Mouse (Mus musculus): ENCODE measurements around the gene P2rx7. TPM values are rescaled to one million over a fixed set of nuclear protein-coding genes. Genes with fewer than 3 reads are reported as not detected.
"Not testable (repeated sequence)": the region's sequence is repeated elsewhere in the genome, so short reads cannot be mapped to it uniquely, and the experiment has no call there.

Gene P2rx7
- polyA plus RNA-seq, 1 experiment from 2014 or later = 3.2 TPM

- Histone ChIP-seq H3K4me1 (ENCODE audit: control insufficient read depth, insufficient read depth, low read length) (no peaks in the 10 kb centered on the region), H3K36me3 (ENCODE audit: control insufficient read depth, insufficient read depth, low read length) (no peaks in the 10 kb centered on the region), H3K9ac (replicated peaks; ENCODE audit: low read length) (no peak overlapping the region), H3K9me3 (ENCODE audit: control insufficient read depth, low read length) (no peaks in the 10 kb centered on the region), H3K27me3 (ENCODE audit: control insufficient read depth, insufficient read depth, low read length) (no peaks in the 10 kb centered on the region), H3K4me2 (ENCODE audit: low read length) (no peak overlapping the region), H3K27ac (replicated peaks; ENCODE audit: low read depth, low read length) (no peak overlapping the region), H3K4me3 (replicated peaks; ENCODE audit: low read depth, low read length) (no peak overlapping the region)
- ATAC-seq (ENCODE audit: low FRiP score, low TSS enrichment) (no peak), DNase-seq (no peak)
- WGBS = 82% methylated on average over 15 of the region's 15 CpGs
Observed at GRCm38 (mm10) chr5:122668981-122669897, 25.5 kb downstream of the P2rx7 start.

- WGBS = 82% methylated on average over 7 of the region's 7 CpGs
Observed at GRCm38 (mm10) chr5:122671641-122672040, 27.9 kb downstream of the P2rx7 start.

GRCm38 (mm10) chr5:122672298-122672697 is 28.6 kb downstream of the P2rx7 start:
- Histone ChIP-seq H3K27me3 (ENCODE audit: control insufficient read depth, insufficient read depth, low read length) (no peaks in the 10 kb centered on the region), H3K4me3 (replicated peaks; ENCODE audit: low read depth, low read length) (no peak overlapping the region), H3K9me3 (ENCODE audit: control insufficient read depth, low read length) (no peaks in the 10 kb centered on the region), H3K4me2 (ENCODE audit: low read length) (no peak overlapping the region), H3K9ac (replicated peaks; ENCODE audit: low read length) (no peak overlapping the region), H3K36me3 (ENCODE audit: control insufficient read depth, insufficient read depth, low read length) (no peaks in the 10 kb centered on the region), H3K27ac (replicated peaks; ENCODE audit: low read depth, low read length) (no peak overlapping the region), H3K4me1 (ENCODE audit: control insufficient read depth, insufficient read depth, low read length) (no peaks in the 10 kb centered on the region)
- DNase-seq = no peak
- no peak for ATAC-seq (ENCODE audit: low FRiP score, low TSS enrichment)
- 86% methylated on average over 5 of the region's 5 CpGs for WGBS

More at GRCm38 (mm10) chr5:122671641-122672040, 27.9 kb downstream of the P2rx7 start:
- H3K4me1 ChIP-seq (ENCODE audit: control insufficient read depth, insufficient read depth, low read length); H3K27ac ChIP-seq (replicated peaks; ENCODE audit: low read depth, low read length); H3K36me3 ChIP-seq (ENCODE audit: control insufficient read depth, insufficient read depth, low read length); DNase-seq; H3K27me3 ChIP-seq (ENCODE audit: control insufficient read depth, insufficient read depth, low read length); ATAC-seq (ENCODE audit: low FRiP score, low TSS enrichment); H3K4me2 ChIP-seq (ENCODE audit: low read length); H3K9ac ChIP-seq (replicated peaks; ENCODE audit: low read length); H3K9me3 ChIP-seq (ENCODE audit: control insufficient read depth, low read length); H3K4me3 ChIP-seq (replicated peaks; ENCODE audit: low read depth, low read length): not testable (repeated sequence)

GRCm38 (mm10) chr5:122676002-122676401 is 32.3 kb downstream of the P2rx7 start:
- Histone ChIP-seq H3K27me3 (ENCODE audit: control insufficient read depth, insufficient read depth, low read length) (no peaks in the 10 kb centered on the region), H3K4me2 (ENCODE audit: low read length) (no peak overlapping the region), H3K9ac (replicated peaks; ENCODE audit: low read length) (no peak overlapping the region), H3K36me3 (ENCODE audit: control insufficient read depth, insufficient read depth, low read length) (no peaks in the 10 kb centered on the region), H3K4me3 (replicated peaks; ENCODE audit: low read depth, low read length) (no peak overlapping the region), H3K4me1 (ENCODE audit: control insufficient read depth, insufficient read depth, low read length) (no peaks in the 10 kb centered on the region), H3K27ac (replicated peaks; ENCODE audit: low read depth, low read length) (no peak overlapping the region), H3K9me3 (ENCODE audit: control insufficient read depth, low read length) (no peaks in the 10 kb centered on the region)
- WGBS = 87% methylated on average over 8 of the region's 8 CpGs
- ATAC-seq (ENCODE audit: low FRiP score, low TSS enrichment) (no peak), DNase-seq (no peak)

- H3K9me3 ChIP-seq (ENCODE audit: control insufficient read depth, low read length) = no peaks in the 10 kb centered on the region
- 93% methylated on average over 9 of the region's 9 CpGs for WGBS
- no peaks in the 10 kb centered on the region for H3K36me3 ChIP-seq (ENCODE audit: control insufficient read depth, insufficient read depth, low read length)
Observed at GRCm38 (mm10) chr5:122677983-122678382, 34.3 kb downstream of the P2rx7 start.

GRCm38 (mm10) chr5:122679881-122680280 is 36.2 kb downstream of the P2rx7 start:
- no peak overlapping the region for H3K9ac ChIP-seq (replicated peaks; ENCODE audit: low read length)
- no peaks in the 10 kb centered on the region for H3K36me3 ChIP-seq (ENCODE audit: control insufficient read depth, insufficient read depth, low read length)
- no peaks in the 10 kb centered on the region for H3K4me1 ChIP-seq (ENCODE audit: control insufficient read depth, insufficient read depth, low read length)
- no peak overlapping the region for H3K27ac ChIP-seq (replicated peaks; ENCODE audit: low read depth, low read length)
- no peaks in the 10 kb centered on the region for H3K27me3 ChIP-seq (ENCODE audit: control insufficient read depth, insufficient read depth, low read length)
- 83% methylated on average over 8 of the region's 8 CpGs for WGBS
- H3K4me2 ChIP-seq (ENCODE audit: low read length) = no peak overlapping the region
- DNase-seq = no peak
- no peaks in the 10 kb centered on the region for H3K9me3 ChIP-seq (ENCODE audit: control insufficient read depth, low read length)
- H3K4me3 ChIP-seq (replicated peaks; ENCODE audit: low read depth, low read length) = no peak overlapping the region
- no peak for ATAC-seq (ENCODE audit: low FRiP score, low TSS enrichment)

More at GRCm38 (mm10) chr5:122677983-122678382, 34.3 kb downstream of the P2rx7 start:
- Histone ChIP-seq H3K27ac (replicated peaks; ENCODE audit: low read depth, low read length) (no peak overlapping the region), H3K4me3 (replicated peaks; ENCODE audit: low read depth, low read length) (no peak overlapping the region), H3K9ac (replicated peaks; ENCODE audit: low read length) (no peak overlapping the region), H3K4me2 (ENCODE audit: low read length) (no peak overlapping the region), H3K27me3 (ENCODE audit: control insufficient read depth, insufficient read depth, low read length) (no peaks in the 10 kb centered on the region), H3K4me1 (ENCODE audit: control insufficient read depth, insufficient read depth, low read length) (no peaks in the 10 kb centered on the region)
- DNase-seq (no peak), ATAC-seq (ENCODE audit: low FRiP score, low TSS enrichment) (no peak)

GRCm38 (mm10) chr5:122681276-122681675 is 37.6 kb downstream of the P2rx7 start:
- Histone ChIP-seq H3K27ac (replicated peaks; ENCODE audit: low read depth, low read length) (no peak overlapping the region), H3K9me3 (ENCODE audit: control insufficient read depth, low read length) (no peaks in the 10 kb centered on the region), H3K27me3 (ENCODE audit: control insufficient read depth, insufficient read depth, low read length) (no peaks in the 10 kb centered on the region), H3K36me3 (ENCODE audit: control insufficient read depth, insufficient read depth, low read length) (no peaks in the 10 kb centered on the region), H3K4me3 (replicated peaks; ENCODE audit: low read depth, low read length) (no peak overlapping the region), H3K4me1 (ENCODE audit: control insufficient read depth, insufficient read depth, low read length) (no peaks in the 10 kb centered on the region), H3K9ac (replicated peaks; ENCODE audit: low read length) (no peak overlapping the region), H3K4me2 (ENCODE audit: low read length) (no peak overlapping the region)
- DNase-seq (no peak), ATAC-seq (ENCODE audit: low FRiP score, low TSS enrichment) (no peak)
- 82% methylated on average over 12 of the region's 12 CpGs for WGBS

- Histone ChIP-seq H3K9ac (replicated peaks; ENCODE audit: low read length) (no peak overlapping the region), H3K27me3 (ENCODE audit: control insufficient read depth, insufficient read depth, low read length) (no peaks in the 10 kb centered on the region), H3K27ac (replicated peaks; ENCODE audit: low read depth, low read length) (no peak overlapping the region), H3K36me3 (ENCODE audit: control insufficient read depth, insufficient read depth, low read length) (no peaks in the 10 kb centered on the region), H3K4me2 (ENCODE audit: low read length) (no peak overlapping the region), H3K9me3 (ENCODE audit: control insufficient read depth, low read length) (no peaks in the 10 kb centered on the region), H3K4me3 (replicated peaks; ENCODE audit: low read depth, low read length) (no peak overlapping the region), H3K4me1 (ENCODE audit: control insufficient read depth, insufficient read depth, low read length) (no peaks in the 10 kb centered on the region)
- DNase-seq = no peak
- no peak for ATAC-seq (ENCODE audit: low FRiP score, low TSS enrichment)
- 85% methylated on average over 10 of the region's 10 CpGs for whole genome bisulfite sequencing
Observed at GRCm38 (mm10) chr5:122683926-122684325, 40.2 kb downstream of the P2rx7 start.

- no peak overlapping the region for H3K27ac ChIP-seq (replicated peaks; ENCODE audit: low read depth, low read length)
- H3K9ac ChIP-seq (replicated peaks; ENCODE audit: low read length) = no peak overlapping the region
- H3K4me3 ChIP-seq (replicated peaks; ENCODE audit: low read depth, low read length) = no peak overlapping the region
- WGBS = 94% methylated on average over 4 of the region's 4 CpGs
- H3K4me1 ChIP-seq (ENCODE audit: control insufficient read depth, insufficient read depth, low read length) = no peaks in the 10 kb centered on the region
- no peaks in the 10 kb centered on the region for H3K27me3 ChIP-seq (ENCODE audit: control insufficient read depth, insufficient read depth, low read length)
- no peak for ATAC-seq (ENCODE audit: low FRiP score, low TSS enrichment)
- no peaks in the 10 kb centered on the region for H3K9me3 ChIP-seq (ENCODE audit: control insufficient read depth, low read length)
- DNase-seq = no peak
- H3K36me3 ChIP-seq (ENCODE audit: control insufficient read depth, insufficient read depth, low read length) = no peaks in the 10 kb centered on the region
- no peak overlapping the region for H3K4me2 ChIP-seq (ENCODE audit: low read length)
Observed at GRCm38 (mm10) chr5:122687391-122687790, 43.7 kb downstream of the P2rx7 start.

All from midbrain, embryonic 14.5 days (tissue).